Mouse (Mus musculus): ENCODE results near the gene Inpp5k. TPM values are rescaled to one million over a fixed set of nuclear protein-coding genes. Genes with fewer than 3 reads are reported as not detected.

The Inpp5k gene
- 20.8 and 21.9 TPM in 2 replicates for polyA plus RNA-seq (2015; fragmentation: Nextera tagmentation; extraction: Ambion mirVana)

GRCm38 (mm10) chr11:75630645-75631229, at the start of gene Inpp5k:
Gene Inpp5k, plus strand, starts transcription at chr11:75630988.
- H3K27me3 ChIP-seq (replicated peaks; ENCODE audit: control insufficient read depth, insufficient read depth, low read length) = no peaks in the 10 kb centered on the region
- peaks cover 26% of the 10 kb centered on the region; the same call in 1 of the 2 replicates for H3K4me1 ChIP-seq (ENCODE audit: control insufficient read depth, insufficient read depth, low read length)
- peak within 1 kb of the TSS; percentile 88 for H3K4me3 ChIP-seq (ENCODE audit: low read length)
- under 1% methylated on average over 53 of the region's 53 CpGs for WGBS
- H3K9me3 ChIP-seq (ENCODE audit: control insufficient read depth, low read length) = no peaks in the 10 kb centered on the region
- peak within 1 kb of the TSS; percentile 79 for H3K9ac ChIP-seq (ENCODE audit: low read depth, low read length)
- peak within 1 kb of the TSS; percentile 83 for H3K4me2 ChIP-seq (ENCODE audit: low read depth, low read length)
- H3K36me3 ChIP-seq (ENCODE audit: control insufficient read depth, insufficient read depth, low read length) = peaks cover 5% of the 10 kb centered on the region
- ATAC-seq = peak; percentile 99
- peak within 1 kb of the TSS; percentile 72 for H3K27ac ChIP-seq (ENCODE audit: low read length)

GRCm38 (mm10) chr11:75581495-75582149, 49.2 kb upstream of the Inpp5k start:
- no peaks in the 10 kb centered on the region for H3K9me3 ChIP-seq (ENCODE audit: control insufficient read depth, low read length)
- H3K4me3 ChIP-seq (ENCODE audit: low read length) = no peak overlapping the region

GRCm38 (mm10) chr11:75583521-75583920, 47.3 kb upstream of the Inpp5k start:
- Histone ChIP-seq H3K9me3 (ENCODE audit: control insufficient read depth, low read length) (no peaks in the 10 kb centered on the region), H3K27ac (ENCODE audit: low read length) (peak overlapping the region; percentile 80), H3K4me3 (ENCODE audit: low read length) (no peak overlapping the region), H3K4me2 (ENCODE audit: low read depth, low read length) (no peak overlapping the region), H3K36me3 (ENCODE audit: control insufficient read depth, insufficient read depth, low read length) (no peaks in the 10 kb centered on the region), H3K9ac (ENCODE audit: low read depth, low read length) (no peak overlapping the region), H3K27me3 (replicated peaks; ENCODE audit: control insufficient read depth, insufficient read depth, low read length) (no peaks in the 10 kb centered on the region), H3K4me1 (ENCODE audit: control insufficient read depth, insufficient read depth, low read length) (peaks cover 8% of the 10 kb centered on the region; the same call in 1 of the 2 replicates)
- WGBS = 70% methylated on average over 2 of the region's 2 CpGs
- peak; percentile 85 for ATAC-seq

More at GRCm38 (mm10) chr11:75581495-75582149, 49.2 kb upstream of the Inpp5k start:
- Histone ChIP-seq H3K27ac (ENCODE audit: low read length) (no peak overlapping the region), H3K27me3 (replicated peaks; ENCODE audit: control insufficient read depth, insufficient read depth, low read length) (no peaks in the 10 kb centered on the region), H3K36me3 (ENCODE audit: control insufficient read depth, insufficient read depth, low read length) (no peaks in the 10 kb centered on the region), H3K4me1 (ENCODE audit: control insufficient read depth, insufficient read depth, low read length) (peaks cover 3% of the 10 kb centered on the region; the same call in 1 of the 2 replicates), H3K4me2 (ENCODE audit: low read depth, low read length) (no peak overlapping the region), H3K9ac (ENCODE audit: low read depth, low read length) (no peak overlapping the region)
- ATAC-seq = no peak
- 89% methylated on average over 7 of the region's 7 CpGs for WGBS

- H3K36me3 ChIP-seq (ENCODE audit: control insufficient read depth, insufficient read depth, low read length) = no peaks in the 10 kb centered on the region
- no peak overlapping the region for H3K27ac ChIP-seq (ENCODE audit: low read length)
- WGBS = 68% methylated on average over 4 of the region's 4 CpGs
- ATAC-seq = no peak
- H3K27me3 ChIP-seq (replicated peaks; ENCODE audit: control insufficient read depth, insufficient read depth, low read length) = no peaks in the 10 kb centered on the region
- H3K4me2 ChIP-seq (ENCODE audit: low read depth, low read length) = no peak overlapping the region
- no peak overlapping the region for H3K9ac ChIP-seq (ENCODE audit: low read depth, low read length)
- H3K4me1 ChIP-seq (ENCODE audit: control insufficient read depth, insufficient read depth, low read length) = peaks cover 20% of the 10 kb centered on the region
- H3K9me3 ChIP-seq (ENCODE audit: control insufficient read depth, low read length) = no peaks in the 10 kb centered on the region
- H3K4me3 ChIP-seq (ENCODE audit: low read length) = no peak overlapping the region
Observed at GRCm38 (mm10) chr11:75585061-75585460, 45.7 kb upstream of the Inpp5k start.

GRCm38 (mm10) chr11:75585978-75586377, 44.8 kb upstream of the Inpp5k start:
- WGBS = 79% methylated on average over 5 of the region's 5 CpGs
- Histone ChIP-seq H3K4me2 (ENCODE audit: low read depth, low read length) (no peak overlapping the region), H3K9ac (ENCODE audit: low read depth, low read length) (no peak overlapping the region; the same call in 1 of the 2 replicates), H3K4me3 (ENCODE audit: low read length) (no peak overlapping the region), H3K9me3 (ENCODE audit: control insufficient read depth, low read length) (no peaks in the 10 kb centered on the region), H3K27me3 (replicated peaks; ENCODE audit: control insufficient read depth, insufficient read depth, low read length) (no peaks in the 10 kb centered on the region), H3K27ac (ENCODE audit: low read length) (no peak overlapping the region), H3K4me1 (ENCODE audit: control insufficient read depth, insufficient read depth, low read length) (peaks cover 20% of the 10 kb centered on the region), H3K36me3 (ENCODE audit: control insufficient read depth, insufficient read depth, low read length) (no peaks in the 10 kb centered on the region)
- no peak for ATAC-seq

GRCm38 (mm10) chr11:75586963-75587362, 43.8 kb upstream of the Inpp5k start:
- Histone ChIP-seq H3K4me1 (ENCODE audit: control insufficient read depth, insufficient read depth, low read length) (peaks cover 20% of the 10 kb centered on the region), H3K9ac (ENCODE audit: low read depth, low read length) (no peak overlapping the region), H3K27ac (ENCODE audit: low read length) (no peak overlapping the region), H3K36me3 (ENCODE audit: control insufficient read depth, insufficient read depth, low read length) (no peaks in the 10 kb centered on the region), H3K4me2 (ENCODE audit: low read depth, low read length) (no peak overlapping the region), H3K27me3 (replicated peaks; ENCODE audit: control insufficient read depth, insufficient read depth, low read length) (no peaks in the 10 kb centered on the region), H3K4me3 (ENCODE audit: low read length) (no peak overlapping the region), H3K9me3 (ENCODE audit: control insufficient read depth, low read length) (no peaks in the 10 kb centered on the region)
- ATAC-seq = no peak
- 87% methylated on average over 5 of the region's 5 CpGs for WGBS

GRCm38 (mm10) chr11:75587493-75588284, 43.1 kb upstream of the Inpp5k start, which contains the start of gene Pitpna:
Gene Pitpna, plus strand, starts transcription at chr11:75588097.
- peak; percentile 84 for ATAC-seq
- Histone ChIP-seq H3K36me3 (ENCODE audit: control insufficient read depth, insufficient read depth, low read length) (no peaks in the 10 kb centered on the region), H3K27ac (ENCODE audit: low read length) (peak within 1 kb of the TSS; percentile 93), H3K9me3 (ENCODE audit: control insufficient read depth, low read length) (no peaks in the 10 kb centered on the region), H3K27me3 (replicated peaks; ENCODE audit: control insufficient read depth, insufficient read depth, low read length) (no peaks in the 10 kb centered on the region), H3K4me1 (ENCODE audit: control insufficient read depth, insufficient read depth, low read length) (peaks cover 24% of the 10 kb centered on the region), H3K4me3 (ENCODE audit: low read length) (peak within 1 kb of the TSS; percentile 92), H3K4me2 (ENCODE audit: low read depth, low read length) (peak within 1 kb of the TSS; percentile 69), H3K9ac (ENCODE audit: low read depth, low read length) (peak within 1 kb of the TSS; percentile 96)
- 4% methylated on average over 49 of the region's 49 CpGs for WGBS

- peak overlapping the region; percentile 69 for H3K4me2 ChIP-seq (ENCODE audit: low read depth, low read length)
- no peaks in the 10 kb centered on the region for H3K36me3 ChIP-seq (ENCODE audit: control insufficient read depth, insufficient read depth, low read length)
- H3K27me3 ChIP-seq (replicated peaks; ENCODE audit: control insufficient read depth, insufficient read depth, low read length) = no peaks in the 10 kb centered on the region
- ATAC-seq = peak; percentile 50
- peak overlapping the region; percentile 93 for H3K27ac ChIP-seq (ENCODE audit: low read length)
- H3K4me3 ChIP-seq (ENCODE audit: low read length) = peak overlapping the region; percentile 92
- peak overlapping the region; percentile 96 for H3K9ac ChIP-seq (ENCODE audit: low read depth, low read length)
- no peaks in the 10 kb centered on the region for H3K9me3 ChIP-seq (ENCODE audit: control insufficient read depth, low read length)
- WGBS = under 1% methylated on average over 37 of the region's 37 CpGs
- H3K4me1 ChIP-seq (ENCODE audit: control insufficient read depth, insufficient read depth, low read length) = peaks cover 25% of the 10 kb centered on the region
Observed at GRCm38 (mm10) chr11:75588285-75588941, 42.4 kb upstream of the Inpp5k start.
